ENCODE assay signal across 8 mouse cellular contexts in the genomic region with DNA sequence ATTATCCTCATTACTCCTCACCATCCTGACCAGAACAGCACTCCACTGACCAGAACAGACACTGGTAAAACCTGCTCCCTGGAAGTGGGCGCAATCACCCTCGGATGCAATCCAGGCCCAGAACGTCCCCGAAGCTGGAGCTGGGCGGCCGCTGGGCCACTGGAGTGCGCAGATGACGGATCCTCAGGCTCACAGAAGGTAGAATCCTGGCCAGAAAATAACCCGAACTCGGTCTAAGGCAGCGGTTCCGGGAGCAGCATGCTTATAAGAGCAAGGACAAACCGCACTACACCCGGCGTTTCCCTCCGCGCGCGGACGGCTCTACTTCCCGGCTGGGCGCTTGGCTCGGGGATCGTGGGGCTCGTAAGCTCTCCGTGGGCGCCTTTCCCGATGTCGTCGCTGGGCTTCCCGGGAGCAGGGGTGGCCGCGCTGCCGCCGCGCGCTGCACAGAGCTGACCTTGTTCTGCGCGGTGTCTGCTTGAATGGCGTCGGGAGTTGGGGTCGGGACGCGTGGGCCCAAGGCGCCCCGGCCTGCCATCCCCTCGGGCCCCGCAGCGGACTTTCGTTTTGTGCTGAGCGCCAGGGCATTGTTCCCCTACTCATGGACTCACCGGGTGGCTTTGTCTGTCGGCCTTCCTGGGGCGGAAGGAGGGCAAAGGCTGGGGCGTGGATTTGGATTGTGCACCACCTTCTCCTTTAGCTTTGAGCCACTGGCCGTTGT.
DNase-seq lines count a peak whose midpoint lies in the region; ATAC-seq and TF ChIP-seq lines count a peak whose summit lies in the region.

No protein-coding gene starts in this region.

- peak; percentile 92 for ATAC-seq in forebrain, embryonic 15.5 days (replicated peaks)
- peak; percentile 90 for ATAC-seq in neural tube, embryonic 14.5 days (ENCODE audit: low read depth)

- peak overlapping the region; percentile 61 for H3K4me3 ChIP-seq in forebrain, embryonic 15.5 days
- peak overlapping the region; percentile 76 for H3K4me3 ChIP-seq in neural tube, embryonic 14.5 days (ENCODE audit: low read depth, low read length)
- peak overlapping the region; percentile 74 for H3K4me3 ChIP-seq in testis, adult 2 months (ENCODE audit: control insufficient read depth, low read depth, low read length)

- peaks cover 5% of the 10 kb centered on the region for H3K4me1 ChIP-seq in forebrain, embryonic 15.5 days
- H3K4me1 ChIP-seq in neural tube, embryonic 14.5 days (ENCODE audit: control insufficient read depth, insufficient read depth, low read length), result no peaks in the 10 kb centered on the region
- no peaks in the 10 kb centered on the region; the same call in 1 of the 2 replicates for H3K4me1 ChIP-seq in testis, adult 2 months (ENCODE audit: control insufficient read depth, insufficient read depth, low read length)

- intact Hi-C loops in heart, postnatal 25 days (cut with DNase I), result loop anchor here (2.0 to 5.0 kb wide), 8 partner anchors 56 to 735 kb away; partner anchors contain the start of genes 4930426L09Rik, Bmi1, Dnajc1 and Pip4k2a

- no peak for TF ChIP-seq CTCF in testis, adult 2 months (IDR thresholded peaks at IDR 0.05; ENCODE audit: control insufficient read depth, insufficient read depth, insufficient replicate concordance, low read depth, low read length)

- TF ChIP-seq POLR2A in testis, adult 2 months (IDR thresholded peaks at IDR 0.05; ENCODE audit: control insufficient read depth, low read depth, low read length), result no peak; the same call in 1 of the 2 replicates

- peak overlapping the region; percentile 94 for H3K9ac ChIP-seq in forebrain, embryonic 15.5 days (replicated peaks)
- peak overlapping the region; percentile 97 for H3K9ac ChIP-seq in neural tube, embryonic 14.5 days (replicated peaks; ENCODE audit: low read depth, low read length)

- under 1% methylated on average over 56 of the region's 56 CpGs for WGBS in forebrain, embryonic 15.5 days
- WGBS in neural tube, embryonic 14.5 days, result under 1% methylated on average over 51 of the region's 56 CpGs

- no peaks in the 10 kb centered on the region for H3K9me3 ChIP-seq in forebrain, embryonic 15.5 days
- no peaks in the 10 kb centered on the region for H3K9me3 ChIP-seq in neural tube, embryonic 14.5 days (ENCODE audit: control insufficient read depth, low read length)

- peak overlapping the region; percentile 71 for H3K4me2 ChIP-seq in forebrain, embryonic 15.5 days (replicated peaks)
- peak overlapping the region; percentile 56 for H3K4me2 ChIP-seq in neural tube, embryonic 14.5 days (ENCODE audit: low read depth, low read length)

- peak; percentile 65 for DNase-seq in ES-CJ7 (ENCODE audit: low read depth, low spot score)
- peak; percentile 69 for DNase-seq in cerebellum, adult 11-12 months
- peak; percentile 75 for DNase-seq in heart, postnatal 25 days (ENCODE audit: low spot score)
- DNase-seq in layer of hippocampus, adult 18-20 months (ENCODE audit: low spot score in 2 of 2), result peak; percentile 53 to 85
- DNase-seq in lung, adult 18-20 months, result peak; percentile 82 to 86

- H3K36me3 ChIP-seq in forebrain, embryonic 15.5 days, result no peaks in the 10 kb centered on the region
- no peaks in the 10 kb centered on the region for H3K36me3 ChIP-seq in neural tube, embryonic 14.5 days (ENCODE audit: control insufficient read depth, insufficient read depth, low read length)
- H3K36me3 ChIP-seq in testis, adult 2 months (ENCODE audit: control insufficient read depth, insufficient read depth, low read length), result no peaks in the 10 kb centered on the region

- peak overlapping the region; percentile 88 for H3K27ac ChIP-seq in forebrain, embryonic 15.5 days (replicated peaks)
- peak overlapping the region; percentile 95 for H3K27ac ChIP-seq in neural tube, embryonic 14.5 days (ENCODE audit: low read depth, low read length)
- peak overlapping the region; percentile 83 for H3K27ac ChIP-seq in testis, adult 2 months (ENCODE audit: control insufficient read depth, insufficient read depth, low read depth, low read length)

- H3K27me3 ChIP-seq in forebrain, embryonic 15.5 days, result no peaks in the 10 kb centered on the region
- no peaks in the 10 kb centered on the region for H3K27me3 ChIP-seq in neural tube, embryonic 14.5 days (ENCODE audit: control insufficient read depth, insufficient read depth, low read length)
- no peaks in the 10 kb centered on the region for H3K27me3 ChIP-seq in testis, adult 2 months (ENCODE audit: control insufficient read depth, insufficient read depth, low read length)

Comparison
In these comparisons a context has a peak if more than half of its experiments do, and no peak if none do; other contexts are left out.
1. Peak in every context shown above with its lines: DNase-seq, ATAC-seq, H3K4me3 ChIP-seq and H3K27ac ChIP-seq.